Mouse (Mus musculus) forebrain, embryonic 12.5 days (tissue): ENCODE measurements around the gene Smim26. TPM values are rescaled to one million over a fixed set of nuclear protein-coding genes. Genes with fewer than 3 reads are reported as not detected.

Source experiments
- ATAC-seq: fragments of 200-750 bp; cut with Nextera tagmentation; 2 replicates; pipeline ENCODE4 v1.8.0; 2017; ENCODE audit warnings: moderate TSS enrichment; ENCODE audit not compliant: low FRiP score
- H3K27ac ChIP-seq: fragments of 300-500 bp; sonication (generic); 2 replicates; pipeline ENCODE4 v1.5.1; 2016; ENCODE audit warnings: mild to moderate bottlenecking
- H3K27me3 ChIP-seq: fragments of 300-500 bp; sonication (generic); 2 replicates; pipeline ENCODE4 v1.6.1; 2016; ENCODE audit warnings: mild to moderate bottlenecking
- H3K36me3 ChIP-seq: fragments of 300-500 bp; sonication (generic); replicated peaks from 2 replicates; pipeline ENCODE4 v1.6.1; 2016; ENCODE audit warnings: mild to moderate bottlenecking
- H3K4me1 ChIP-seq: fragments of 300-500 bp; sonication (generic); 2 replicates; pipeline ENCODE4 v1.6.1; 2016
- H3K4me2 ChIP-seq: fragments of 300-500 bp; sonication (generic); 2 replicates; pipeline ENCODE4 v1.6.1; 2016; ENCODE audit warnings: mild to moderate bottlenecking, moderate library complexity
- H3K4me3 ChIP-seq: fragments of 300-500 bp; sonication (generic); replicated peaks from 2 replicates; pipeline ENCODE4 v1.5.1; 2016; ENCODE audit warnings: mild to moderate bottlenecking
- H3K9ac ChIP-seq: fragments of 300-500 bp; sonication (generic); 2 replicates; pipeline ENCODE4 v1.6.1; 2016; ENCODE audit warnings: mild to moderate bottlenecking
- H3K9me3 ChIP-seq: fragments of 300-500 bp; sonication (generic); 2 replicates; pipeline ENCODE4 v1.6.1; 2016
- WGBS: fragments of 180-500 bp; shearing (Covaris S2); methylation state at CpG from one replicate; pipeline ENCODE4 v1.1.7; 2016; 5-methylcytosine and 5-hydroxymethylcytosine counted together
- microRNA-seq: library from miRNA; unstranded; fragments of <30 nt; microRNA quantifications from one replicate; pipeline ENCODE4, GENCODE M21; 2017
- polyA plus RNA-seq: library from polyadenylated mRNA; unstranded; fragments of >200 nt; fragmentation: Nextera tagmentation; extraction: Ambion mirVana; gene quantifications from 2 replicates; pipeline ENCODE4 v1.2.1, GENCODE M21; 2016

Smim26 gene
- polyA plus RNA-seq, 1 experiment from 2014 or later, result 47.5 TPM

DNA sequence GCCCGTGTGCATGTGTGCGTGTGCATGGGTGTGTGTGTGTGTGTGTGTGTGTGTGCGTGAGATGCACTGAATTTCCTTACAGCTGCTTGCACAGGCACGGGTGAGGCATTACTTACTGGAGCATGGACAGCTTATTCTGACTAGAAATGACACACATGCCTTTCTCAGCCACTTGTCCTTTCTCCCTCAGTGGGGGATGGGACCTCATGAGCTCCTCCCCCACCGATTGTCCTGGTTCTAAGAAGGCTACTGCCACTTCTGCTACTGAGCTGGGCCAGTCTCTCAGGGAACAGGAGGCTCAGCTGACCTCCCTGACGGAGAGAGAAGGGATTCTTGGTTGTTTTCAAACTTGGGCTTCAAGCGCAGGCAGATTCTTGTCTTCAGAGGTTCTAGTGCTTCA is 46.2 kb downstream of the Smim26 start:
- H3K27me3 ChIP-seq, result no peaks in the 10 kb centered on the region
- H3K36me3 ChIP-seq, result no peaks in the 10 kb centered on the region
- H3K4me3 ChIP-seq, result no peak overlapping the region
- no peaks in the 10 kb centered on the region for H3K9me3 ChIP-seq
- WGBS, result 67% methylated on average over 7 of the region's 7 CpGs
- no peak overlapping the region for H3K9ac ChIP-seq
- H3K4me2 ChIP-seq, result no peak overlapping the region
- no peak overlapping the region for H3K27ac ChIP-seq
- H3K4me1 ChIP-seq, result peaks cover 5% of the 10 kb centered on the region; the same call in 1 of the 2 replicates
- ATAC-seq, result no peak; the same call in 1 of the 2 replicates

DNA sequence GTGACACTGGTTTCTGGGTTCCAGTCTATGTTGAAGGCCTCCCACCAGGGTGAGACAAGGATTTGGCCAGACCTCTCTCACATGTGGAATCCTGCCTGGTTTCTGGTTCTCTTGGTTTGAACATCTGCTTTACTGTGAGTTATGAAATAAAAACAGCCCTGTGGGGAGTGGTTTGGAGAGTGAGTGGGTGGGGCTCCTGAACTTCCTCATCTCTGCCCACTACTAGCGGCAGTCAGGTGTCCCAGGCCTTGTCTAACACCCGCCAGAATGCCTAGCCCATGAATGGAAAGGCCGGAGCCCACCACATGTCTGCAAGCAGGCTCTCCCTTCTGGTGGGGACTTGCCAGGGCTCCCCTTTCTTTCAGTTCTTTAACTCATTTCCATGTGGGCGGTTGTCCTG is 48.1 kb downstream of the Smim26 start:
- no peak overlapping the region for H3K4me2 ChIP-seq
- H3K4me3 ChIP-seq, result no peak overlapping the region
- H3K36me3 ChIP-seq, result no peaks in the 10 kb centered on the region
- H3K9me3 ChIP-seq, result no peaks in the 10 kb centered on the region
- H3K27me3 ChIP-seq, result no peaks in the 10 kb centered on the region
- H3K9ac ChIP-seq, result no peak overlapping the region
- no peak for ATAC-seq
- WGBS, result 86% methylated on average over 4 of the region's 4 CpGs
- peaks cover 5% of the 10 kb centered on the region; the same call in 1 of the 2 replicates for H3K4me1 ChIP-seq
- no peak overlapping the region for H3K27ac ChIP-seq

Small RNA genes lying within 50 kb of the gene (microRNA-seq; reads per million reads assigned to microRNA genes)
- gene Gm24823, result not detected

Other genes with a start within 250 kb of the Smim26 start
- gene Kat14, start 225.1 kb upstream of the Smim26 start, polyA plus RNA-seq, result 41.2 and 42.9 TPM in 2 replicates
- 0.49 and 2.3 TPM in 2 replicates for gene Pet117, start 225.1 kb upstream of the Smim26 start, polyA plus RNA-seq
- 4.6 and 4.9 TPM in 2 replicates for gene Dzank1, start 66.6 kb upstream of the Smim26 start, polyA plus RNA-seq
- 38.9 and 39.5 TPM in 2 replicates for gene Polr3f, start 66.3 kb upstream of the Smim26 start, polyA plus RNA-seq
- 56.8 and 59.1 TPM in 2 replicates for gene Rbbp9, start 43.2 kb upstream of the Smim26 start, polyA plus RNA-seq
- gene Sec23b, start 37.8 kb upstream of the Smim26 start, polyA plus RNA-seq, result 107 and 115 TPM in 2 replicates
- gene Dtd1, start 5.8 kb downstream of the Smim26 start, polyA plus RNA-seq, result 35.5 and 39.3 TPM in 2 replicates
- gene Scp2d1, start 229.6 kb downstream of the Smim26 start, polyA plus RNA-seq, result not detected in 2 replicates